Mouse (Mus musculus) yolk sac, embryonic 10.5 days (tissue): Measurements from ENCODE around the gene Pcif1.

Source experiments
- DNase-seq: peaks from one replicate; pipeline ENCODE4 v3.0.0-alpha.2; 2017; ENCODE audit warnings: low spot score

The Pcif1 gene

GRCm38 (mm10) chr2:164921984-164922383 is 42.9 kb downstream of the Pcif1 start:
- DNase-seq, result no peak

- no peak for DNase-seq
Observed at GRCm38 (mm10) chr2:164923291-164923690, 44.2 kb downstream of the Pcif1 start.

- DNase-seq, result peak; percentile 60
Observed at GRCm38 (mm10) chr2:164924100-164924857, 45.2 kb downstream of the Pcif1 start.

GRCm38 (mm10) chr2:164930706-164931581 is 51.8 kb downstream of the Pcif1 start:
- no peak for DNase-seq

- no peak for DNase-seq
Observed at GRCm38 (mm10) chr2:164933534-164933933, 54.4 kb downstream of the Pcif1 start.

GRCm38 (mm10) chr2:164935991-164936390 is 56.9 kb downstream of the Pcif1 start:
- DNase-seq, result no peak

- DNase-seq, result peak; percentile 73
Observed at GRCm38 (mm10) chr2:164938146-164939091, 59.3 kb downstream of the Pcif1 start.

GRCm38 (mm10) chr2:164939106-164939505 is 60.0 kb downstream of the Pcif1 start:
- DNase-seq, result no peak

- DNase-seq, result no peak
Observed at GRCm38 (mm10) chr2:164940140-164940830, 61.2 kb downstream of the Pcif1 start, which contains the start of gene Mmp9. Gene Mmp9 (plus strand): TSS chr2:164940780.

- peak; percentile 54 for DNase-seq
Observed at GRCm38 (mm10) chr2:164942692-164943290, 63.7 kb downstream of the Pcif1 start.
